Mouse (Mus musculus): ENCODE results near the gene Rragc. TPM values are rescaled to one million over a fixed set of nuclear protein-coding genes. Genes with fewer than 3 reads are reported as not detected.
A peak's percentile ranks its signal among the peaks of the same experiment; 100 is the strongest.

The Rragc gene
- polyA plus RNA-seq, 1 experiment: 50.2 TPM

- TF ChIP-seq EP300 (IDR thresholded peaks at IDR 0.05; ENCODE audit: insufficient read depth, low read depth, low read length) (no peak), POLR2A (IDR thresholded peaks at IDR 0.05; ENCODE audit: insufficient read depth, low read length) (no peak), CTCF (IDR thresholded peaks at IDR 0.05; ENCODE audit: low read depth, low read length) (no peak)
- Histone ChIP-seq H3K36me3 (ENCODE audit: control insufficient read depth, insufficient read depth, low read length, poor library complexity, severe bottlenecking) (no peaks in the 10 kb centered on the region), H3K27ac (ENCODE audit: insufficient read depth, low read length) (no peak overlapping the region), H3K9ac (ENCODE audit: low read depth, poor library complexity, severe bottlenecking) (no peak overlapping the region), H3K27me3 (ENCODE audit: control insufficient read depth, insufficient read depth, low read length, poor library complexity, severe bottlenecking) (no peaks in the 10 kb centered on the region), H3K4me1 (ENCODE audit: control insufficient read depth, insufficient read depth, low read length) (no peaks in the 10 kb centered on the region), H3K4me3 (ENCODE audit: low read depth, low read length) (no peak overlapping the region), H3K9me3 (replicated peaks; ENCODE audit: control insufficient read depth, insufficient read depth, low read length, poor library complexity, severe bottlenecking) (no peaks in the 10 kb centered on the region)
Measured at GRCm38 (mm10) chr4:123968663-123969321, 51.5 kb downstream of the Rragc start.

- TF ChIP-seq CTCF (IDR thresholded peaks at IDR 0.05; ENCODE audit: low read depth, low read length): no peak
- TF ChIP-seq EP300 (IDR thresholded peaks at IDR 0.05; ENCODE audit: insufficient read depth, low read depth, low read length): no peak
- TF ChIP-seq POLR2A (IDR thresholded peaks at IDR 0.05; ENCODE audit: insufficient read depth, low read length): no peak
- Histone ChIP-seq H3K9ac (ENCODE audit: low read depth, poor library complexity, severe bottlenecking) (no peak overlapping the region), H3K27me3 (ENCODE audit: control insufficient read depth, insufficient read depth, low read length, poor library complexity, severe bottlenecking) (no peaks in the 10 kb centered on the region), H3K9me3 (replicated peaks; ENCODE audit: control insufficient read depth, insufficient read depth, low read length, poor library complexity, severe bottlenecking) (no peaks in the 10 kb centered on the region), H3K4me3 (ENCODE audit: low read depth, low read length) (no peak overlapping the region), H3K4me1 (ENCODE audit: control insufficient read depth, insufficient read depth, low read length) (no peaks in the 10 kb centered on the region), H3K36me3 (ENCODE audit: control insufficient read depth, insufficient read depth, low read length, poor library complexity, severe bottlenecking) (no peaks in the 10 kb centered on the region), H3K27ac (ENCODE audit: insufficient read depth, low read length) (no peak overlapping the region)
Measured at GRCm38 (mm10) chr4:123969458-123969857, 52.2 kb downstream of the Rragc start.

- Histone ChIP-seq H3K36me3 (ENCODE audit: control insufficient read depth, insufficient read depth, low read length, poor library complexity, severe bottlenecking) (no peaks in the 10 kb centered on the region), H3K27ac (ENCODE audit: insufficient read depth, low read length) (no peak overlapping the region), H3K4me3 (ENCODE audit: low read depth, low read length) (no peak overlapping the region), H3K4me1 (ENCODE audit: control insufficient read depth, insufficient read depth, low read length) (no peaks in the 10 kb centered on the region), H3K9ac (ENCODE audit: low read depth, poor library complexity, severe bottlenecking) (no peak overlapping the region), H3K27me3 (ENCODE audit: control insufficient read depth, insufficient read depth, low read length, poor library complexity, severe bottlenecking) (no peaks in the 10 kb centered on the region), H3K9me3 (replicated peaks; ENCODE audit: control insufficient read depth, insufficient read depth, low read length, poor library complexity, severe bottlenecking) (no peaks in the 10 kb centered on the region)
- TF ChIP-seq EP300 (IDR thresholded peaks at IDR 0.05; ENCODE audit: insufficient read depth, low read depth, low read length) (no peak), CTCF (IDR thresholded peaks at IDR 0.05; ENCODE audit: low read depth, low read length) (peak; percentile 81), POLR2A (IDR thresholded peaks at IDR 0.05; ENCODE audit: insufficient read depth, low read length) (no peak)
Measured at GRCm38 (mm10) chr4:123971059-123971458, 53.8 kb downstream of the Rragc start.

- H3K27ac ChIP-seq (ENCODE audit: insufficient read depth, low read length): no peak overlapping the region
- H3K9me3 ChIP-seq (replicated peaks; ENCODE audit: control insufficient read depth, insufficient read depth, low read length, poor library complexity, severe bottlenecking): no peaks in the 10 kb centered on the region
- TF ChIP-seq POLR2A (IDR thresholded peaks at IDR 0.05; ENCODE audit: insufficient read depth, low read length): no peak
- no peak for TF ChIP-seq EP300 (IDR thresholded peaks at IDR 0.05; ENCODE audit: insufficient read depth, low read depth, low read length)
- no peak for TF ChIP-seq CTCF (IDR thresholded peaks at IDR 0.05; ENCODE audit: low read depth, low read length)
- H3K4me1 ChIP-seq (ENCODE audit: control insufficient read depth, insufficient read depth, low read length): no peaks in the 10 kb centered on the region
- H3K36me3 ChIP-seq (ENCODE audit: control insufficient read depth, insufficient read depth, low read length, poor library complexity, severe bottlenecking): no peaks in the 10 kb centered on the region
- peak overlapping the region; percentile 49 for H3K9ac ChIP-seq (ENCODE audit: low read depth, poor library complexity, severe bottlenecking)
- H3K27me3 ChIP-seq (ENCODE audit: control insufficient read depth, insufficient read depth, low read length, poor library complexity, severe bottlenecking): no peaks in the 10 kb centered on the region
- peak overlapping the region; percentile 13 for H3K4me3 ChIP-seq (ENCODE audit: low read depth, low read length)
Measured at GRCm38 (mm10) chr4:123972423-123973049, 55.3 kb downstream of the Rragc start.

GRCm38 (mm10) chr4:123982105-123982504 is 64.9 kb downstream of the Rragc start:
- H3K27ac ChIP-seq (ENCODE audit: insufficient read depth, low read length): no peak overlapping the region
- no peak overlapping the region for H3K4me3 ChIP-seq (ENCODE audit: low read depth, low read length)
- no peaks in the 10 kb centered on the region for H3K27me3 ChIP-seq (ENCODE audit: control insufficient read depth, insufficient read depth, low read length, poor library complexity, severe bottlenecking)
- H3K36me3 ChIP-seq (ENCODE audit: control insufficient read depth, insufficient read depth, low read length, poor library complexity, severe bottlenecking): no peaks in the 10 kb centered on the region
- no peaks in the 10 kb centered on the region for H3K9me3 ChIP-seq (replicated peaks; ENCODE audit: control insufficient read depth, insufficient read depth, low read length, poor library complexity, severe bottlenecking)
- no peaks in the 10 kb centered on the region for H3K4me1 ChIP-seq (ENCODE audit: control insufficient read depth, insufficient read depth, low read length)
- no peak overlapping the region for H3K9ac ChIP-seq (ENCODE audit: low read depth, poor library complexity, severe bottlenecking)
- TF ChIP-seq EP300 (IDR thresholded peaks at IDR 0.05; ENCODE audit: insufficient read depth, low read depth, low read length): no peak
- no peak for TF ChIP-seq POLR2A (IDR thresholded peaks at IDR 0.05; ENCODE audit: insufficient read depth, low read length)
- TF ChIP-seq CTCF (IDR thresholded peaks at IDR 0.05; ENCODE audit: low read depth, low read length): no peak

Other genes with a start within 250 kb of the Rragc start
- gene Macf1, start 233.1 kb upstream of the Rragc start, polyA plus RNA-seq (2011; ENCODE audit: insufficient read depth, insufficient read length, low read depth, missing spikeins): 251 and 257 TPM in 2 replicates
- 130 and 166 TPM in 2 replicates for gene Ndufs5, start 199.2 kb upstream of the Rragc start, polyA plus RNA-seq (2011; ENCODE audit: insufficient read depth, insufficient read length, low read depth, missing spikeins)
- 37.6 and 39.4 TPM in 2 replicates for gene Akirin1, start 167.1 kb upstream of the Rragc start, polyA plus RNA-seq (2011; ENCODE audit: insufficient read depth, insufficient read length, low read depth, missing spikeins)
- gene Rhbdl2, start 129.6 kb upstream of the Rragc start, polyA plus RNA-seq (2011; ENCODE audit: insufficient read depth, insufficient read length, low read depth, missing spikeins): 0.78 and 1.3 TPM in 2 replicates
- not detected in 2 replicates for gene 4933427I04Rik, start 57.8 kb upstream of the Rragc start, polyA plus RNA-seq (2011; ENCODE audit: insufficient read depth, insufficient read length, low read depth, missing spikeins)
- 25.0 and 25.2 TPM in 2 replicates for gene Mycbp, start 12.6 kb upstream of the Rragc start, polyA plus RNA-seq (2011; ENCODE audit: insufficient read depth, insufficient read length, low read depth, missing spikeins)
- gene 4930535I16Rik, start 576 bp downstream of the Rragc start, polyA plus RNA-seq (2011; ENCODE audit: insufficient read depth, insufficient read length, low read depth, missing spikeins): not detected in 2 replicates